Mouse (Mus musculus) limb, embryonic 14.5 days (tissue): Measurements from ENCODE around the gene Slc43a2. TPM values are rescaled to one million over a fixed set of nuclear protein-coding genes. Genes with fewer than 3 reads are reported as not detected.
"Not testable (repeated sequence)": the region's sequence is repeated elsewhere in the genome, so short reads cannot be mapped to it uniquely, and the experiment has no call there.

Experiments
- ATAC-seq: fragments of 200-750 bp; cut with Nextera tagmentation; 2 replicates; pipeline ENCODE4 v1.8.0; 2017; ENCODE audit warnings: low read depth, moderate number of reproducible peaks, moderate TSS enrichment; ENCODE audit not compliant: low FRiP score
- DNase-seq: peaks from one replicate; pipeline ENCODE4 v3.0.0-alpha.2; 2015; ENCODE audit warnings: low spot score
- H3K27ac ChIP-seq: fragments of 300-500 bp; sonication (generic); replicated peaks from 2 replicates; pipeline ENCODE4 v1.5.1; 2014; ENCODE audit warnings: low read depth, mild to moderate bottlenecking, low read length, moderate library complexity, mixed read lengths
- H3K27me3 ChIP-seq: fragments of 300-500 bp; sonication (generic); 2 replicates; pipeline ENCODE4 v1.6.1; 2014; ENCODE audit warnings: low read length, mixed read lengths; ENCODE audit not compliant: control insufficient read depth, insufficient read depth
- H3K36me3 ChIP-seq: fragments of 300-500 bp; sonication (generic); 2 replicates; pipeline ENCODE4 v1.6.1; 2014; ENCODE audit warnings: mild to moderate bottlenecking, low read length, moderate library complexity, mixed read lengths; ENCODE audit not compliant: control insufficient read depth, insufficient read depth
- H3K4me1 ChIP-seq: fragments of 300-500 bp; sonication (generic); 2 replicates; pipeline ENCODE4 v1.6.1; 2014; ENCODE audit warnings: antibody characterized with exemption, low read length, mixed read lengths; ENCODE audit not compliant: control insufficient read depth, insufficient read depth
- H3K4me2 ChIP-seq: fragments of 300-500 bp; sonication (generic); replicated peaks from 2 replicates; pipeline ENCODE4 v1.6.1; 2014; ENCODE audit warnings: low read depth, mild to moderate bottlenecking, low read length, moderate library complexity; ENCODE audit not compliant: severe bottlenecking
- H3K4me3 ChIP-seq: fragments of 300-500 bp; sonication (generic); replicated peaks from 2 replicates; pipeline ENCODE4 v1.5.1; 2014; ENCODE audit warnings: low read length
- H3K9ac ChIP-seq: fragments of 300-500 bp; sonication (generic); 2 replicates; pipeline ENCODE4 v1.6.1; 2014; ENCODE audit warnings: mild to moderate bottlenecking, low read depth, low read length, moderate library complexity; ENCODE audit not compliant: severe bottlenecking
- H3K9me3 ChIP-seq: fragments of 300-500 bp; sonication (generic); 2 replicates; pipeline ENCODE4 v1.6.1; 2016; ENCODE audit warnings: low read length; ENCODE audit not compliant: control insufficient read depth
- POLR2A ChIP-seq: fragments of 200-500 bp; IDR thresholded peaks from 2 replicates; pipeline ENCODE4 v1.8.0; 2012; ENCODE audit warnings: inconsistent platforms, mild to moderate bottlenecking, moderate library complexity, borderline replicate concordance; ENCODE audit not compliant: insufficient read depth, insufficient read length; ENCODE audit errors: extremely low read depth
- WGBS: fragments of 180-500 bp; shearing (Covaris S2); extraction: QIAGEN DNeasy Blood & Tissue Kit; methylation state at CpG from one replicate; pipeline ENCODE4 v1.1.7; 2014; 5-methylcytosine and 5-hydroxymethylcytosine counted together
- polyA plus RNA-seq, 2 experiments: library from polyadenylated mRNA; depleted of rRNA in 1 of 2; stranded (reverse) in 1 of 2; unstranded in 1 of 2; fragments of >200 nt; fragmentation: Nextera tagmentation in 1 of 2; extraction: Ambion mirVana in 1 of 2; gene quantifications; 2 replicates each; pipeline versions ENCODE4 v1.2.1 to v1.2.3; 2012 to 2014

The Slc43a2 gene
- polyA plus RNA-seq, 2 experiments, result 3.5 to 5.8 TPM

- no peak overlapping the region for H3K4me3 ChIP-seq
- peaks cover 16% of the 10 kb centered on the region for H3K4me1 ChIP-seq
- peak overlapping the region; percentile 18; the same call in 1 of the 2 replicates for H3K9ac ChIP-seq
- peak; percentile 61 for DNase-seq
- peak overlapping the region; percentile 55 for H3K27ac ChIP-seq
- TF ChIP-seq POLR2A, result no peak
- no peaks in the 10 kb centered on the region for H3K27me3 ChIP-seq
- no peaks in the 10 kb centered on the region for H3K9me3 ChIP-seq
- 34% methylated on average over 9 of the region's 9 CpGs for WGBS
- H3K36me3 ChIP-seq, result no peaks in the 10 kb centered on the region
- H3K4me2 ChIP-seq, result no peak overlapping the region
- peak; percentile 45 for ATAC-seq
These were observed 20.5 kb downstream of the Slc43a2 start for GRCm38 (mm10) chr11:75551961-75552441.

DNA sequence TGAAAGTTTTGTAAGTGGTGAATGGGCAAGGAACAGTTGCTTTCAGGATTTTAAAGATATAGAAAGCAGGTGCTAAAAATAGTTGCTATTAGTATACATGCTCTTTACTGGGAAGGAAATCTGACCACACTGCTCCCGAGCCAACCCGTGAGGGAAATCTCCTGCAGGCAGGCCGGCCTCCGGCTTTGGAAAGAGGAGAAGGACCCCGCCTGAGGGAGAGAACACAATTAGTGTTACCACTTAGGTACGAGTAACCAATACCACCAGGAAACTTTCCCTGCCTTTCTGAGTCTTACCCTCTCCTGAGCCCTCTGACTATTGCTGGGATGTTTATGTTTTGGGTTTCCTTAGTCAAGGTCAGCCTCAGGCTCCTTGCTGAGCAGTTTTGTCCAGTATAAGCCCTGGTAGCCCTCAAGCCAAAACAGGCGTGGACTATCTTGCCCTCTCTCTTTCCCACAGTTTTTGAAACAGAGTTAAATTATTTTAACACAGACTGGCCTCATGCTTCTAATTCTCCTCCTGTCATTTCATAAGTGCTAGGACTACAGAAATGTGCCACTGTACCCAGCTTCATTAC, 21.5 kb downstream of the Slc43a2 start:
- DNase-seq (no peak), ATAC-seq (no peak)
- H3K4me2 ChIP-seq, result no peak overlapping the region
- no peak overlapping the region for H3K9ac ChIP-seq
- 30% methylated on average over 7 of the region's 7 CpGs for WGBS
- 0 out of 2 replicates have a peak overlapping the region, but pooled peaks have one; percentile 43 for H3K27ac ChIP-seq
- no peaks in the 10 kb centered on the region for H3K9me3 ChIP-seq
- H3K4me3 ChIP-seq, result no peak overlapping the region
- H3K36me3 ChIP-seq, result no peaks in the 10 kb centered on the region
- peaks cover 16% of the 10 kb centered on the region for H3K4me1 ChIP-seq
- H3K27me3 ChIP-seq, result no peaks in the 10 kb centered on the region
- no peak for TF ChIP-seq POLR2A

- not testable (repeated sequence) for H3K4me3 ChIP-seq, H3K9me3 ChIP-seq, H3K27ac ChIP-seq, H3K9ac ChIP-seq, DNase-seq, H3K4me2 ChIP-seq, H3K36me3 ChIP-seq, ATAC-seq, H3K27me3 ChIP-seq
- WGBS, result 88% methylated on average over 6 of the region's 6 CpGs
- H3K4me1 ChIP-seq, result peaks cover 16% of the 10 kb centered on the region
These were observed 24.5 kb downstream of the Slc43a2 start for GRCm38 (mm10) chr11:75556006-75556405.

DNA sequence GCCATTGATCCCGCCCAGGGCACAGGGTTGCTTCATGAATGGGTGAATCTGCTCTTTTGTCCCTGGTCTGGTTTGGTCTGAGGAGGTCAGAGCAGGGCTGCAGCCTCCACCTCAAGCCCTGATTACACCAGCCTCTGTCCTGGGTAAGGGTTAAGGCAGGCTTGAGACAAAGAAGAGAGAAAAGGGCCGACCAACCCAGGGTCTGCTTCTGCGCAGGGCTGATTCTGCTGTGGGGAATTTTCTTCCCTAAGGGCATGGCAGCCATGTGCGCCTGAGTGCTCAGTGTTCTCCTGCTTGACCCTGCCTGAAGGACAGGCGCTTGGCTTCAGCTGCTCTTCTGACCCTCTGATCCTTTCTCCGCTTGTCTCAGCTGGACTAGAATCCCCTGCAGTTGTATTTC, 25.6 kb downstream of the Slc43a2 start:
- Histone ChIP-seq H3K4me3 (no peak overlapping the region), H3K36me3 (no peaks in the 10 kb centered on the region), H3K4me2 (no peak overlapping the region), H3K9ac (no peak overlapping the region), H3K4me1 (peaks cover 11% of the 10 kb centered on the region), H3K27me3 (no peaks in the 10 kb centered on the region), H3K9me3 (no peaks in the 10 kb centered on the region), H3K27ac (no peak overlapping the region)
- ATAC-seq (no peak), DNase-seq (no peak)
- no peak for TF ChIP-seq POLR2A
- WGBS, result 85% methylated on average over 6 of the region's 6 CpGs

DNA sequence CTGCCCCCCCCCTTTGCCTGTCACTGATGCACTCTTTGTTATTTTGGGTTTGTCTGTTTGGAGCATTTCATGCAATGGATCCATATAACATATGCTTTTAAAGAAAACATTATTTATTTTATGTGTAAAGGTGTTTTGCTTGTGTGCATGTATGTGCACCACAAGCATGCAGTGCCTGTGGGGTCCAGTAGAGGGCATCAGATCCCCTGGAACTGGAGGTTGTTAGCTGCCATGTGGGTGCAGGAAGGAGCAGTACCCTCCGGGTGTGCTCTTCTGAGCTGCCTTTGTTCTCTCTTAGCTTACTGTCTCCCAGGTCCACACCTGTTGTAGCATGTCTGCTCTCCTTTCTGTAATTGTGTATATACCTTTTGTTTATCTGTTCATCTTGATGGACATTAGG, 26.6 kb downstream of the Slc43a2 start:
- Histone ChIP-seq H3K4me2 (no peak overlapping the region), H3K4me3 (no peak overlapping the region), H3K4me1 (peaks cover 1% of the 10 kb centered on the region; the same call in 1 of the 2 replicates), H3K9ac (no peak overlapping the region), H3K9me3 (no peaks in the 10 kb centered on the region), H3K36me3 (no peaks in the 10 kb centered on the region), H3K27me3 (no peaks in the 10 kb centered on the region), H3K27ac (no peak overlapping the region)
- 88% methylated on average over 1 of the region's 1 CpGs for WGBS
- no peak for ATAC-seq
- DNase-seq, result no peak
- no peak for TF ChIP-seq POLR2A

GRCm38 (mm10) chr11:75559870-75560504, 28.5 kb downstream of the Slc43a2 start:
- no peaks in the 10 kb centered on the region for H3K4me1 ChIP-seq
- WGBS, result 84% methylated on average over 8 of the region's 8 CpGs
- no peak overlapping the region for H3K9ac ChIP-seq
- H3K4me2 ChIP-seq, result no peak overlapping the region
- no peaks in the 10 kb centered on the region for H3K9me3 ChIP-seq
- no peak overlapping the region for H3K4me3 ChIP-seq
- no peak overlapping the region for H3K27ac ChIP-seq
- no peaks in the 10 kb centered on the region for H3K36me3 ChIP-seq
- DNase-seq, result no peak
- no peak for ATAC-seq
- TF ChIP-seq POLR2A, result no peak
- H3K27me3 ChIP-seq, result no peaks in the 10 kb centered on the region
